Mouse (Mus musculus): ENCODE measurements around the gene Oprm1.

The Oprm1 gene

GRCm38 (mm10) chr10:6895796-6896195 lies 137.5 kb downstream of the Oprm1 start:
- DNase-seq (ENCODE audit: low spot score in 2 of 2), result no peak

- DNase-seq (ENCODE audit: low spot score in 2 of 2), result no peak
Observed at GRCm38 (mm10) chr10:6896659-6897303, 138.5 kb downstream of the Oprm1 start.

GRCm38 (mm10) chr10:6900126-6900525 lies 141.8 kb downstream of the Oprm1 start:
- no peak for DNase-seq (ENCODE audit: low spot score in 2 of 2)

- no peak for DNase-seq (ENCODE audit: low spot score in 2 of 2)
Observed at GRCm38 (mm10) chr10:6901819-6902393, 143.6 kb downstream of the Oprm1 start.

GRCm38 (mm10) chr10:6909763-6910162 lies 151.5 kb downstream of the Oprm1 start:
- DNase-seq (ENCODE audit: low spot score in 2 of 2), result no peak

- DNase-seq (ENCODE audit: low spot score in 2 of 2), result no peak
Observed at GRCm38 (mm10) chr10:6915991-6916390, 157.7 kb downstream of the Oprm1 start.

GRCm38 (mm10) chr10:6916545-6917257 lies 158.4 kb downstream of the Oprm1 start:
- no peak for DNase-seq (ENCODE audit: low spot score in 2 of 2)

- DNase-seq (ENCODE audit: low spot score in 2 of 2), result no peak
Observed at GRCm38 (mm10) chr10:6926724-6927123, 168.4 kb downstream of the Oprm1 start.

- no peak for DNase-seq (ENCODE audit: low spot score in 2 of 2)
Observed at GRCm38 (mm10) chr10:6927600-6928223, 169.4 kb downstream of the Oprm1 start.

- DNase-seq (ENCODE audit: low spot score in 2 of 2), result no peak
Observed at GRCm38 (mm10) chr10:6928905-6929304, 170.6 kb downstream of the Oprm1 start.

GRCm38 (mm10) chr10:6930398-6930797 lies 172.1 kb downstream of the Oprm1 start:
- no peak for DNase-seq (ENCODE audit: low spot score in 2 of 2)

GRCm38 (mm10) chr10:6930889-6931288 lies 172.6 kb downstream of the Oprm1 start:
- no peak for DNase-seq (ENCODE audit: low spot score in 2 of 2)

- DNase-seq (ENCODE audit: low spot score in 2 of 2), result no peak
Observed at GRCm38 (mm10) chr10:6934776-6935175, 176.5 kb downstream of the Oprm1 start.

- DNase-seq (ENCODE audit: low spot score in 2 of 2), result no peak
Observed at GRCm38 (mm10) chr10:6936671-6937425, 178.5 kb downstream of the Oprm1 start.

GRCm38 (mm10) chr10:6953115-6953514 lies 194.8 kb downstream of the Oprm1 start:
- no peak for DNase-seq (ENCODE audit: low spot score in 2 of 2)

GRCm38 (mm10) chr10:6954533-6954932 lies 196.2 kb downstream of the Oprm1 start:
- no peak for DNase-seq (ENCODE audit: low spot score in 2 of 2)

GRCm38 (mm10) chr10:6956357-6956756 lies 198.1 kb downstream of the Oprm1 start:
- DNase-seq (ENCODE audit: low spot score in 2 of 2), result peak in 1 of 2 experiments; percentile 10

GRCm38 (mm10) chr10:6958791-6959190 lies 200.5 kb downstream of the Oprm1 start:
- no peak for DNase-seq (ENCODE audit: low spot score in 2 of 2)

GRCm38 (mm10) chr10:6967588-6968242 lies 209.4 kb downstream of the Oprm1 start:
- DNase-seq (ENCODE audit: low spot score in 2 of 2), result no peak

GRCm38 (mm10) chr10:6968334-6968733 lies 210.0 kb downstream of the Oprm1 start:
- DNase-seq (ENCODE audit: low spot score in 2 of 2), result no peak

- no peak for DNase-seq (ENCODE audit: low spot score in 2 of 2)
Observed at GRCm38 (mm10) chr10:6977843-6978242, 219.5 kb downstream of the Oprm1 start.
